Mouse (Mus musculus): ENCODE data around the gene Tmsb15b2. TPM values are rescaled to one million over a fixed set of nuclear protein-coding genes. Genes with fewer than 3 reads are reported as not detected.
"Not testable (repeated sequence)": the region's sequence is repeated elsewhere in the genome, so short reads cannot be mapped to it uniquely, and the experiment has no call there.

The Tmsb15b2 gene
- 10 to 100 TPM; 40.4 to 68.4 TPM for total RNA-seq (2021)

DNA sequence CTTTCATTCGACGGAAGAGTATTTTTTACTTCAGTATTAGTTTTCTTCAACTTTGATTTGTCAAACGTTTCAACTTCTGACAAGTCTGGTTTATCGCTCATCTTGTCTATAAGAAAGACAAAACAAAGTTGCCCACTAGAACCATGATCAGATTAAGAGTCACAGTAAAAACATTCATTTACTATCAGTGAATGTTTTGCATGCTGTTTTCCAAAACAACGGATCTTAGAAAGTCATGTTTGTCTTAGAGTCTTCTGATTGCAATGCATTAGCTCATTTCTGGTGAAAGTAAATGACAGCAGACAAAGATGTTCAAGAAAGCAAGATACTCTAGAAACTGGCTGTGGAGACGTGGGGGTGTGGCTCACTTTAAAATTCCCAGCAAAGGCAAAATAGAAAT, at the start of gene Tmsb15b2:
Tmsb15b2 (minus strand) TSS at position 101 of the 400 bp plus-strand sequence.
- DNase-seq; intact Hi-C loops (cut with DNase I): not testable (repeated sequence)

GRCm38 (mm10) chrX:137019310-137019709, 44.0 kb upstream of the Tmsb15b2 start:
- DNase-seq: peak; percentile 62
- intact Hi-C loops (cut with DNase I): loop anchor here (5.0 kb wide), 1 partner anchor 277 kb away; the partner anchor contains the start of gene Morf4l2

DNA sequence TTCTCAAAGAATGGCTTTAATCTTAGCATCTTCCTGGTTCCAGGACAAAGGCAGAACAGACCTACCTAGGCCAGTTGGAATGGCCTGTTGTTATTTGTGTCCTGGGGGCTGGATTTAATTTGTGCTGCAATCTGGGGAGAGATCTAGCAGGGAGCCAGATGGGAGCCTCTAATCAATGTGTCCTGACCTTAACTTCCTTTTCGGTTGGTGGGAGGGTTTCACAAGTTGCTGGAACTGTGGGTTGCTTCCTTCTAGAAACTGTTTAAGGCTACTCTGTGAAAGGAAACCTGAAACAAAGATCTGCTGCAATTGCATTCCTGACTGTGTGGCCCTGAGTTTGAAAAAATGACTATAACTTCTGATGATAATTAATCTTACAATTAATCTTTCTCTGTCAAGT, 42.4 kb upstream of the Tmsb15b2 start:
- intact Hi-C loops (cut with DNase I): loop anchor here (5.0 kb wide), 1 partner anchor 275 kb away; the partner anchor contains the start of gene Morf4l2
- no peak for DNase-seq

GRCm38 (mm10) chrX:137015099-137015709, 39.9 kb upstream of the Tmsb15b2 start:
- intact Hi-C loops (cut with DNase I): loop anchor here (5.0 kb wide), 1 partner anchor 273 kb away; the partner anchor contains the start of gene Morf4l2
- peak; percentile 59 for DNase-seq

DNA sequence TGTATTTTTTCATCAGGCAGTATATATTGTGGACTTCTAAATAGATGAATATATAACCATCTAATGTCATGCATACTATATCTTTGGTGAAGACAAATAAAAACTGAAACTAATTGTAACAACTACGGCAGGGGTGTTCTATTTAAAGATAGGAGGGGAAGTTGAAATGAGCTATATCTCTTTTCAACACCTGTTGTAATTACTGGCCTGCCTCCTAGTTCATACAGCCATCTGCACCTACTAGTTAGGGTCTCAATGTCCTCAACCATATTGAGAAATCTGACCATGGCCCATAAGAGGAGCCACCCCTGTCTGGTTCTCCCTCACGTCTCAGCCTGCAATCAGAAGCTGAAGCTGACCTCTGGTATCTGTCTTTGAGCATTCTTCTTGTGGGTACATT, 21.0 kb upstream of the Tmsb15b2 start:
- intact Hi-C loops (cut with DNase I): no loop called here
- no peak for DNase-seq

GRCm38 (mm10) chrX:136993641-136994040, 18.3 kb upstream of the Tmsb15b2 start:
- DNase-seq: peak; percentile 34
- intact Hi-C loops (cut with DNase I): no loop called here

- intact Hi-C loops (cut with DNase I): no loop called here
- peak; percentile 87 for DNase-seq
These were observed 17.8 kb upstream of the Tmsb15b2 start, which contains the start of gene Zcchc18 for GRCm38 (mm10) chrX:136992978-136993547. TSS of gene Zcchc18 (plus strand) at chrX:136993155.

- DNase-seq: peak; percentile 15
- intact Hi-C loops (cut with DNase I): no loop called here
These were observed 17.1 kb upstream of the Tmsb15b2 start for GRCm38 (mm10) chrX:136992191-136992965.

DNA sequence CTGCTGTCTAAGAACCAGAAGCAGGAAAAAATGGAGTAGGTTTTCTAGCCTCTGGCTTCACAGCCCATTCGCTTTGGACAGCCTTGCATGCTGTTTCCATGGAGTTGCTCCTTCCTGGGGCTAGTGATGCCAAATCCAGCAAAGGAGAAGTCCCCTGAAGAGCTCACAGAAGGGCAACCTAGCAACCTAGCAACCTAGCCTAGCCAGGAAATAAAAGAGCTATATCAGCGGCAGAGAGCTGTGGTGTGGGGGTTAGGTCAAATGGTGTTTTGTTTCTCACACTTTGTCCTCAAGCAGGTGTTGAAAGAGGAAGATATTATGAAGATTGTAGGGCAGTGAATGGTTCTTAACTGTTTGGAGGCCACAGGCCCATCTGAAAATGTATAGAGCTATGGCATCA, 16.0 kb upstream of the Tmsb15b2 start:
- no peak for DNase-seq
- intact Hi-C loops (cut with DNase I): no loop called here

DNA sequence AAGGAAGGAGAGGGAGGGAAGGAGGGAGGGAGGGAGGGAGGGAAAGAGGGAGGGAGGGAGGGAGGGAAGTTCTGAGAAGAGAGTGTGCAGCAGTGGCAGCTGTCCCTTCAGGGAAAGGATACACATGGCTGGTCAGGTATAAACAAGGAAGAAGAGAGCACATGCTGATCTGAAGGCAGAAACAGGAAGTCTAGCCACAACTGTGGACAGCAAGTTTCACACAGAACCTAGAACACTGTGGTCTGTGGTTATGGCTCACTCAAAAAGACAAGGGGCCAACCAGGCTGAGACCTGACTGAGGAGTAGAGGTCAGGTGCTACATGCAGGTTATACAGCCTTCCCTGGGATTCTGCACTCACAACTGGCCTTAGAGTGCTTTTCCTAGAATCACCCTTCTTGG, 10.7 kb upstream of the Tmsb15b2 start:
- intact Hi-C loops (cut with DNase I): no loop called here
- DNase-seq: no peak

DNA sequence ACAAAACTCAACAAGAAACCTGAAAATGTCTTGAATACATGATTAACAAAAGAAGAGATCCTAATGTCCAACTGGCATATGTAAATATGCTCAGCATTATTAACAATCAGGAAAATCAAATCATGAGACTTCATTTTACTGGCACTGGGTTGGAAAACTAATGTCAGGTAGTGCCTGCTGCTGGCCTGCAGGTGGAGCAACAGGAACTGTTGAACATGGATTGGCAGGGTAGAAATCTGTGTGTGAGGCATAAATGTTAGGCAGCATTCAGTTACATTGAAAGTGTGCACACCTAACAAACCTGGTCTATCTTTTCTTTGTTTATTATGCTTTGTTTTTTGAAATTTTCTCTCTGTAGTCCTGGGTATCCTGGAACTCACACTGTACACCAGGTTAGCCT, 3.3 kb upstream of the Tmsb15b2 start:
- DNase-seq: no peak
- intact Hi-C loops (cut with DNase I): no loop called here

GRCm38 (mm10) chrX:136976424-136977084, 1.3 kb upstream of the Tmsb15b2 start, which contains the start of the genes Tmsb15l and Tmsb15b1:
TSS of gene Tmsb15l (minus strand) at chrX:136976869.
TSS of gene Tmsb15b1 (minus strand) at chrX:136976874.
- DNase-seq: peak; percentile 80
- intact Hi-C loops (cut with DNase I): no loop called here

DNA sequence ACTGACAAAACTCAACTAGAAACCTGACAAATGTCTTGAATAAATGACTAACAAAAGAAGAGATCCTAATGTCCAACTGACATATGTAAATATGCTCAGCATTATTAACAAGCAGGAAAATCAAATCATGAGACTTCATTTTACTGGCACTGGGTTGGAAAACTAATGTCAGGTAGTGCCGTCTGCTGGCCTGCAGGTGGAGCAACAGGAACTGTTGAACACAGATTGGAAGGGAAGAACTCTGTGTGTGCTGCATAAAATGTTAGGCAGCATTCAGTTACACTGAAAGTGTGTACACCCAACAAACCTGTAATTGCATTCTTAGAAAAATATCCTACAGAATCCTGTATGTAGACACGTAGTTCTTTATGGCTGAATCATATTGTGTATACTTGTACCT, 15.6 kb downstream of the Tmsb15b2 start:
- peak; percentile 1 for DNase-seq
- intact Hi-C loops (cut with DNase I): no loop called here

GRCm38 (mm10) chrX:136958300-136958699, 17.0 kb downstream of the Tmsb15b2 start:
- DNase-seq; intact Hi-C loops (cut with DNase I): not testable (repeated sequence)

- peak; percentile 78 for DNase-seq
- intact Hi-C loops (cut with DNase I): not testable (repeated sequence)
These were observed 17.6 kb downstream of the Tmsb15b2 start for GRCm38 (mm10) chrX:136957583-136958279.

- intact Hi-C loops (cut with DNase I): no loop called here
- no peak for DNase-seq
These were observed 37.3 kb downstream of the Tmsb15b2 start for GRCm38 (mm10) chrX:136937985-136938384.

DNA sequence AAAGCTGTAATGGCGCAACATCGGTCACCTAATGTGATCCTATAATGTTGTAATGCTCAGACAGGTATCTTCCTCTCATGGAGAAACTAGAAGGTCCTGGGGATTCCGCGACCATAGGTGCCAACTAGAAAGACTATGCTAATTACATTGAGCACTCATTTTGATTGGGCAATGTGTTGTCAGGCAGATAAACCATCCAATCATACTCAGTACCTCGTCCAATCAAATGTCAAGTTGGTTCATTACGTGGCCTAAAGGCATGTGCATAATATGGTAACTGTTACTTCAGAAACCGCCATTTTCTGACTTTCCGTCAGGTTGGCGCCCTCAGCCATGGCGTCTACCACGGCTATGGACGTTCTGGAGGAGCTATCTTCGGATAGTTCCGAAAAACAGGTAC, 48.3 kb downstream of the Tmsb15b2 start, which contains the start of gene H2bfm:
H2bfm (plus strand) TSS at position 295 of the 400 bp plus-strand sequence.
- intact Hi-C loops (cut with DNase I): no loop called here
- DNase-seq: no peak

- DNase-seq: no peak
- intact Hi-C loops (cut with DNase I): no loop called here
These were observed 49.4 kb downstream of the Tmsb15b2 start for GRCm38 (mm10) chrX:136925863-136926262.
